Mouse (Mus musculus) CH12.LX (cell line): Measurements from ENCODE around the gene Atp1a4. TPM values are rescaled to one million over a fixed set of nuclear protein-coding genes. Genes with fewer than 3 reads are reported as not detected.
A peak's percentile ranks its signal among the peaks of the same experiment; 100 is the strongest.

Experiments used
- DNase-seq: peaks from one replicate; pipeline ENCODE4 v3.0.0-alpha.2; 2013; ENCODE audit errors: extremely low read depth
- H3K27ac ChIP-seq: 2 replicates; pipeline ENCODE4 v1.5.1; 2012; ENCODE audit warnings: low read depth, mild to moderate bottlenecking, control low read depth, moderate library complexity; ENCODE audit not compliant: insufficient read depth
- H3K27me3 ChIP-seq: replicated peaks from 2 replicates; pipeline ENCODE3; 2012; ENCODE audit warnings: inconsistent platforms
- H3K36me3 ChIP-seq, 2 experiments: replicated peaks in 1 of 2; 2 replicates each; pipeline versions ENCODE3 to v1.6.1; 2012; ENCODE audit warnings: inconsistent platforms in 1 of 2, low read length in 1 of 2, mild to moderate bottlenecking in 1 of 2, mixed read lengths in 1 of 2, moderate library complexity in 1 of 2; ENCODE audit not compliant: control insufficient read depth in 1 of 2, insufficient read depth in 1 of 2
- H3K4me1 ChIP-seq, 2 experiments: 2 replicates each; pipeline ENCODE4 v1.6.1; 2012; ENCODE audit warnings: inconsistent platforms in 1 of 2, moderate library complexity in 1 of 2; ENCODE audit not compliant: insufficient read depth in 2 of 2, control insufficient read depth in 1 of 2
- H3K4me2 ChIP-seq: 2 replicates; pipeline ENCODE4 v1.6.1; 2012; ENCODE audit warnings: low read depth, mild to moderate bottlenecking, control low read depth; ENCODE audit not compliant: poor library complexity, insufficient read depth, severe bottlenecking
- H3K4me3 ChIP-seq, 3 experiments: fragments of 150-350 bp in 1 of 3; sonication (generic) in 1 of 3; replicated peaks in 1 of 3; 2 replicates each; pipeline versions ENCODE3 to v1.5.1; 2011 to 2012; ENCODE audit warnings: low read depth in 2 of 3, low read length in 2 of 3, mild to moderate bottlenecking in 2 of 3, moderate library complexity in 2 of 3, control low read depth in 1 of 3, improper control_type of control experiment in 1 of 3, inconsistent platforms in 1 of 3, mixed read lengths in 1 of 3; ENCODE audit not compliant: poor library complexity in 1 of 3
- H3K79me2 ChIP-seq: replicated peaks from 2 replicates; pipeline ENCODE4 v1.6.1; 2012; ENCODE audit warnings: mild to moderate bottlenecking, moderate library complexity; ENCODE audit not compliant: control insufficient read depth, poor library complexity, insufficient read depth, severe bottlenecking; ENCODE audit errors: extremely low read depth
- H3K9ac ChIP-seq: 2 replicates; pipeline ENCODE4 v1.6.1; 2012; ENCODE audit warnings: low read depth, mild to moderate bottlenecking, control low read depth, moderate library complexity; ENCODE audit not compliant: insufficient read depth
- H3K9me3 ChIP-seq: replicated peaks from 2 replicates; pipeline ENCODE3; 2012; ENCODE audit warnings: low read length, inconsistent platforms, mixed read lengths
- BHLHE40 ChIP-seq: IDR thresholded peaks from 2 replicates; pipeline ENCODE4 v1.6.1; 2011; ENCODE audit warnings: mild to moderate bottlenecking, low read depth, low read length, improper control_type of control experiment
- CTCF ChIP-seq, 2 experiments: IDR thresholded peaks in 1 of 2; conservative IDR thresholded peaks in 1 of 2; 2 replicates each; pipeline ENCODE4 v1.5.1; 2011 to 2012; ENCODE audit warnings: low read depth in 2 of 2, low read length in 2 of 2, improper control_type of control experiment in 1 of 2, inconsistent platforms in 1 of 2, mild to moderate bottlenecking in 1 of 2, moderate library complexity in 1 of 2
- ELF1 ChIP-seq: IDR thresholded peaks from 2 replicates; pipeline ENCODE4 v1.6.1; 2014; ENCODE audit warnings: low read depth, mild to moderate bottlenecking, inconsistent platforms, low read length, improper control_type of control experiment
- ETS1 ChIP-seq: conservative IDR thresholded peaks from 2 replicates; pipeline ENCODE4 v1.6.1; 2012; ENCODE audit warnings: low read depth, mild to moderate bottlenecking, inconsistent platforms, low read length, improper control_type of control experiment, moderate library complexity
- GABPA ChIP-seq: IDR thresholded peaks from 2 replicates; pipeline ENCODE4 v1.6.1; 2012; ENCODE audit warnings: low read depth, low read length, improper control_type of control experiment, inconsistent platforms; ENCODE audit not compliant: insufficient replicate concordance
- HCFC1 ChIP-seq: IDR thresholded peaks from 2 replicates; pipeline ENCODE4 v1.6.1; 2012; ENCODE audit warnings: low read depth, mild to moderate bottlenecking, inconsistent platforms, low read length, improper control_type of control experiment
- IRF4 ChIP-seq: IDR thresholded peaks from 2 replicates; pipeline ENCODE4 v1.6.1; 2014; ENCODE audit warnings: low read depth, mild to moderate bottlenecking, inconsistent platforms, low read length, improper control_type of control experiment
- JUN ChIP-seq: IDR thresholded peaks from 2 replicates; pipeline ENCODE4 v1.6.1; 2011; ENCODE audit warnings: low read depth, mild to moderate bottlenecking, low read length, improper control_type of control experiment, moderate library complexity; ENCODE audit not compliant: insufficient read depth
- KAT2A ChIP-seq: IDR thresholded peaks from 2 replicates; pipeline ENCODE4 v1.6.1; 2012; ENCODE audit warnings: low read length, improper control_type of control experiment, inconsistent platforms; ENCODE audit not compliant: insufficient replicate concordance
- MEF2A ChIP-seq: IDR thresholded peaks from 2 replicates; pipeline ENCODE4 v1.6.1; 2014; ENCODE audit warnings: low read depth, mild to moderate bottlenecking, inconsistent platforms, low read length, improper control_type of control experiment, borderline replicate concordance
- MXI1 ChIP-seq: IDR thresholded peaks from 2 replicates; pipeline ENCODE4 v1.6.1; 2011; ENCODE audit warnings: mild to moderate bottlenecking, low read depth, low read length, improper control_type of control experiment
- NRF1 ChIP-seq: IDR thresholded peaks from 2 replicates; pipeline ENCODE4 v1.6.1; 2014; ENCODE audit warnings: low read depth, mild to moderate bottlenecking, inconsistent platforms, low read length, improper control_type of control experiment, moderate library complexity
- PAX5 ChIP-seq: IDR thresholded peaks from 2 replicates; pipeline ENCODE4 v1.6.1; 2012; ENCODE audit warnings: low read length, inconsistent platforms, mixed read lengths
- POLR2A ChIP-seq: IDR thresholded peaks from 2 replicates; pipeline ENCODE4 v1.6.1; 2011; ENCODE audit warnings: low read depth, mild to moderate bottlenecking, improper control_type of control experiment, low read length
- RAD21 ChIP-seq: IDR thresholded peaks from 2 replicates; pipeline ENCODE4 v1.6.1; 2011; ENCODE audit warnings: low read depth, mild to moderate bottlenecking, low read length, improper control_type of control experiment, moderate library complexity
- RCOR1 ChIP-seq: conservative IDR thresholded peaks from 2 replicates; pipeline ENCODE4 v1.6.1; 2012; ENCODE audit warnings: low read depth, mild to moderate bottlenecking, inconsistent platforms, low read length, improper control_type of control experiment
- SIN3A ChIP-seq: IDR thresholded peaks from 2 replicates; pipeline ENCODE4 v1.6.1; 2012; ENCODE audit warnings: low read length, improper control_type of control experiment, inconsistent platforms
- UBTF ChIP-seq: IDR thresholded peaks from 2 replicates; pipeline ENCODE4 v1.6.1; 2012; ENCODE audit warnings: low read depth, mild to moderate bottlenecking, inconsistent platforms, low read length, improper control_type of control experiment, moderate library complexity
- USF2 ChIP-seq: conservative IDR thresholded peaks from 2 replicates; pipeline ENCODE4 v1.6.1; 2011; ENCODE audit warnings: low read depth, low read length, improper control_type of control experiment
- ZC3H11A ChIP-seq: IDR thresholded peaks from 2 replicates; pipeline ENCODE4 v1.6.1; 2012; ENCODE audit warnings: low read depth, mild to moderate bottlenecking, inconsistent platforms, low read length, improper control_type of control experiment
- ZNF384 ChIP-seq: IDR thresholded peaks from 2 replicates; pipeline ENCODE4 v1.6.1; 2012; ENCODE audit warnings: low read depth, low read length, improper control_type of control experiment, inconsistent platforms
- dilution Hi-C: fragments of 300-500 bp; cut with MboI; formaldehyde crosslinking; loops from 2 replicates; pipeline ENCODE4 v1.14.3; 2020; ENCODE audit warnings: low sequenced_read_pairs; ENCODE audit not compliant: extremely low pct_unique_long_range_greater_than_20kb, extremely low pct_ligation_motif_present
- in situ Hi-C: fragments of 300-500 bp; cut with MboI; formaldehyde crosslinking; loops from 3 replicates; pipeline ENCODE4 v1.14.3; 2019; ENCODE audit warnings: low sequenced_read_pairs, low pct_ligation_motif_present, low pct_unique_long_range_greater_than_20kb, mixed read lengths
- polyA plus RNA-seq: library from polyadenylated mRNA; unstranded; fragments of >175 nt; gene quantifications from 2 replicates; pipeline ENCODE4 v1.2.1, GENCODE M21; 2012; ENCODE audit warnings: low read depth; ENCODE audit not compliant: insufficient read length
- total RNA-seq, 2 experiments: library from RNA; depleted of rRNA; stranded (reverse); fragments of 300-350 nt in 1 of 2; fragments of >200 nt in 1 of 2; gene quantifications; 2 replicates each; pipeline ENCODE4 v1.2.3; 2012 to 2014

The Atp1a4 gene
- total and polyA plus RNA-seq, 3 experiments = not detected

DNA sequence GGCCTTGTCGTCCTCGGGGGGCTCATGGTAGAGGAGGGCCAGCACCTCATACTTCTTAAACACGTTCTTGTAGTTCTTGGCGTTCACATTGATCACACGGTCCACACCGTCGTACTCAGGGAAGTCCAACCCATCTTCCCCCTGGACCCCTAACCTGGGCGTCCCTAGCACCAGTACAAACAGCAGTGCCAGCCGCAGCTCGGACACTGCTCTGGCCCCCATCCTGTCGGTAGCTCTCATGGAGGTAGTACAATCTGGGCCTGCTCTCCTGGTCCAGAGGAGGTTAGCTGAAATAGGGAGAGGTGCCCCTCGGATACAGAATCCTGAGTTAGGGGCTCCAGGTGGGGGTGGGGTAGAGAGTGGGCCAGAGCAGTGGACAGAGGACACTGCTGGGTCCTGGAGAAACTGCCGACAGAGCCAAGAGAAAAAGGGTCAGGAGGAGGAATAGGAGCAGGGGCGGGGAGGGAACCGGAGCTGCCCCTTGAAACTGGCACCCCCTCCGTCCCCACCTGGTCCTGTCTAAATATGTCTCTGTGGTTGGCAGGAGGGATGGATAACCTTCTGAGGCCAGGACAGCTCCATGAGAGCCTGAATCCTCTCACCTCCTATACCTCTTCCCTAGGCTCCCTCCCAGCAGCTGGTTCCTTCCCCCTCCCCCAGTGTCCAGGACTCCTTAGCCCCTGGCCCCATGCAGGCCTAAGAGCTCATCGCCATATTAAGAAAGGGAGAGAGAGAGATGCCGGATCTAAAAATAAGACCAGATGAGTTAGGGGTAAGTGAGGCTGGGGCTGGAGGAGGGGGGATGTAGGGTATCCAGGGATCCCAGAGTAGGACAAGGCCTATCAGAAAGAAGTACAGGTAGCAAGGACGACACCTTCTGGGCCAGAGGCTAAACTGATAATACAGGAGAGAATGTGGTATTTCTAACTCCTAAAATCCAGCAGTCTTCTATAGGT lies 38.5 kb downstream of the Atp1a4 start, which contains the start of gene Casq1:
Gene Casq1, minus strand, starts transcription at position 418 of the 956 bp plus-strand sequence.
- TF ChIP-seq MXI1 = no peak
- H3K79me2 ChIP-seq = no peaks in the 10 kb centered on the region

DNA sequence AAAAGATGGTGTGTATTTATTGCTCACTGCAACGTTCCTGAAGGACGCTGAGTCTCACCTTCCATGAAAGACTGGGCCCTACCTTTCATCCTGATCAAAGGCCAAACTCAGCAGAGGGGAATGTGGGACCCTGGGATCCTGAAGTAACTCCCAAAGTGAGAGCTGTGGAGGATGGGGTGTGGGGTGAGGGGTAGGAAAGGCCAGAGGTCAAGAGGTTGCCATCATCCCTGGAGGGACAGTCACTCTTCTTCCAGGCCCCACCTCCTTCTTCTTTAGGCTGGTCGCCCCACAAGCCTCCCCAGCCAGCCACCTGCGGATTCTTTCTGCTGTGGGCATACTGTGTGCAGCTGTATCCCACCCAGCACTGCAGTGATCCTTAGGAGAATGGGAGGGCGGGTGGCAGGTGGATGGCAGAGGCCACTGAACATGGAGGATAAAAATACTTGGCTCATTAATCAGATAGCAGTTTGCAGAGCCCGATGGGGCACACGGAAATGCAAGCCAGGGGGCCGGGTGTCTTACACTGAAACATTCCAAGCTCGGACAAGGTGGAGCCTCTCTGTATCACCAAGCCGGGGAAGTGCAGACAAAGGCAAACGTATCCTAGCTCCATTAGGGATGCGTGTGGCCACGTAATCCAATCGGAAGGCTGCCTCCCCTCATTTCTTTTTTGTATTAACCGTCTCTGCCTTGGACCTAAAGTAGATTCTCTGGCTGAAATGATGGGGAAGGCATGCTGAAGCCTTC lies 39.9 kb downstream of the Atp1a4 start:
- in situ Hi-C loops = no loop called here

More for the DNA sequence above, 38.5 kb downstream of the Atp1a4 start, which contains the start of gene Casq1:
- Histone ChIP-seq H3K27me3 (no peaks in the 10 kb centered on the region), H3K4me2 (no peak within 1 kb of the TSS), H3K9me3 (no peaks in the 10 kb centered on the region), H3K4me1 (peaks cover 4 to 23% of the 10 kb centered on the region in 2 experiments; a peak in 3 of 4 replicates), H3K36me3 (no peaks in the 10 kb centered on the region), H3K27ac (no peak within 1 kb of the TSS), H3K4me3 (no peak within 1 kb of the TSS), H3K9ac (no peak within 1 kb of the TSS)
- in situ Hi-C loops = no loop called here
- dilution Hi-C loops = no loop called here
- no peak for DNase-seq

DNA sequence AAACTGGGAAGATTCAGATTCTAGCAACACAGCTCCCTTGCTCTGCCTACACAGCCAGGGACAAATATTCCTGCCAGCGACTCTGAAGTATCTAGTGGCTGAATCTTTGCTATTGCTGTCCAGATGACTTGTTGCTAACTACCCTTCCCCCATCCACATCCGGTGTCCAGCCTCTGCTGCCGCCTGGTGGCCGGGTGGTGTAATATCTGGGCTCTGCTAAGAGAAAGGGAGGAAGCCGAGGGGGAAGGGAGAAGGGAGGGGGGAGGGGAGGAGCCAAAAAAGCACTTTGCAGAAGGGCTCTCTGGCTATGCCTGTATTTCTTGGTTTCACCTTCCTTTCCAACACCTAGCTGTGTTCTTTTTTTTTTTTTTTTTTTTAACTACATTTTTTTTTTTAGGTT lies 41.1 kb downstream of the Atp1a4 start:
- Histone ChIP-seq H3K4me1 (peaks cover 4 to 23% of the 10 kb centered on the region in 2 experiments; a peak in 3 of 4 replicates), H3K79me2 (no peaks in the 10 kb centered on the region), H3K36me3 (no peaks in the 10 kb centered on the region), H3K4me2 (peak overlapping the region; percentile 73), H3K4me3 (peak overlapping the region in 2 of 3 experiments; percentile 23 to 30), H3K27ac (no peak overlapping the region), H3K9me3 (no peaks in the 10 kb centered on the region), H3K27me3 (no peaks in the 10 kb centered on the region), H3K9ac (peak overlapping the region; percentile 67)
- in situ Hi-C loops (no loop called here), dilution Hi-C loops (no loop called here)
- peak; percentile 96 for DNase-seq
- TF ChIP-seq CTCF (conservative IDR thresholded peaks at IDR 0.05 in 1 of 2, IDR thresholded peaks at IDR 0.05 in 1 of 2; ENCODE audit: low read depth in 2 of 2, low read length in 2 of 2) (peak; percentile 82 to 96), MEF2A (peak; percentile 76; the same call in 1 of the 2 replicates), USF2 (no peak), KAT2A (no peak), ELF1 (peak; percentile 71; the same call in 1 of the 2 replicates), HCFC1 (peak; percentile 74), JUN (no peak), SIN3A (peak; percentile 69; the same call in 1 of the 2 replicates), RAD21 (peak; percentile 79), BHLHE40 (peak; percentile 63; the same call in 1 of the 2 replicates), IRF4 (peak; percentile 70; the same call in 1 of the 2 replicates), GABPA (no peak), UBTF (no peak), ETS1 (no peak), NRF1 (no peak), ZC3H11A (peak; percentile 27; the same call in 1 of the 2 replicates), POLR2A (peak; percentile 58), ZNF384 (peak; percentile 87), RCOR1 (no peak)

More for the DNA sequence above, 39.9 kb downstream of the Atp1a4 start:
- TF ChIP-seq PAX5 = no peak
- Histone ChIP-seq H3K27ac (no peak overlapping the region), H3K9me3 (no peaks in the 10 kb centered on the region), H3K4me1 (peaks cover 4 to 23% of the 10 kb centered on the region in 2 experiments; a peak in 3 of 4 replicates), H3K9ac (no peak overlapping the region), H3K27me3 (no peaks in the 10 kb centered on the region), H3K79me2 (no peaks in the 10 kb centered on the region), H3K4me3 (no peak overlapping the region), H3K4me2 (no peak overlapping the region), H3K36me3 (no peaks in the 10 kb centered on the region)
- dilution Hi-C loops = no loop called here
- DNase-seq = no peak
